Mouse (Mus musculus) olfactory bulb, adult 2 months (tissue): ENCODE measurements around the gene Vps11. TPM values are rescaled to one million over a fixed set of nuclear protein-coding genes. Genes with fewer than 3 reads are reported as not detected.
"Not testable (repeated sequence)": the region's sequence is repeated elsewhere in the genome, so short reads cannot be mapped to it uniquely, and the experiment has no call there.

Source experiments
- H3K27ac ChIP-seq: fragments of 200-500 bp; 2 replicates; pipeline ENCODE4 v1.5.1; 2012; ENCODE audit warnings: low read depth, low read length; ENCODE audit not compliant: insufficient read depth
- H3K4me1 ChIP-seq: fragments of 200-500 bp; 2 replicates; pipeline ENCODE4 v1.6.1; 2012; ENCODE audit warnings: low read length; ENCODE audit not compliant: control insufficient read depth, insufficient read depth
- H3K4me3 ChIP-seq: fragments of 200-500 bp; 2 replicates; pipeline ENCODE4 v1.5.1; 2012; ENCODE audit warnings: mild to moderate bottlenecking, low read depth, low read length, moderate library complexity; ENCODE audit not compliant: insufficient read depth
- CTCF ChIP-seq: fragments of 200-500 bp; IDR thresholded peaks from 2 replicates; pipeline ENCODE4 v1.5.1; 2012; ENCODE audit warnings: low read depth, mild to moderate bottlenecking, low read length, moderate library complexity; ENCODE audit not compliant: insufficient read depth
- POLR2A ChIP-seq: fragments of 200-500 bp; IDR thresholded peaks from 2 replicates; pipeline ENCODE4 v1.6.1; 2012; ENCODE audit warnings: mild to moderate bottlenecking, low read depth, low read length, moderate library complexity; ENCODE audit not compliant: insufficient read depth
- WGBS: fragments of 180-500 bp; shearing (Covaris S2); methylation state at CpG from one replicate; pipeline ENCODE4 v1.1.7; 2018; 5-methylcytosine and 5-hydroxymethylcytosine counted together
- polyA plus RNA-seq: library from polyadenylated mRNA; stranded (reverse); fragments of >200 nt; gene quantifications from 2 replicates; pipeline ENCODE4 v1.2.4, GENCODE M21; 2012; ENCODE audit warnings: low replicate concordance; ENCODE audit not compliant: missing spikeins, insufficient read depth, insufficient read length

Vps11 gene
- polyA plus RNA-seq, 1 experiment = not detected

- Histone ChIP-seq H3K27ac (0 out of 2 replicates have a peak overlapping the region, but pooled peaks have one; percentile 26), H3K4me3 (no peak overlapping the region), H3K4me1 (peaks cover 32% of the 10 kb centered on the region)
- TF ChIP-seq CTCF = no peak
- no peak for TF ChIP-seq POLR2A
- WGBS = 33% methylated on average over 27 of the region's 27 CpGs
Observed at GRCm38 (mm10) chr9:44311136-44312134, 50.0 kb downstream of the Vps11 start.

- Histone ChIP-seq H3K4me1 (peaks cover 30% of the 10 kb centered on the region), H3K27ac (0 out of 2 replicates have a peak overlapping the region, but pooled peaks have one; percentile 26), H3K4me3 (no peak overlapping the region)
- 57% methylated on average over 10 of the region's 10 CpGs for WGBS
- TF ChIP-seq CTCF = no peak
- no peak for TF ChIP-seq POLR2A
Observed at GRCm38 (mm10) chr9:44310750-44311135, 50.7 kb downstream of the Vps11 start.

- Histone ChIP-seq H3K27ac (no peak overlapping the region), H3K4me3 (no peak overlapping the region), H3K4me1 (peaks cover 23% of the 10 kb centered on the region)
- 74% methylated on average over 3 of the region's 3 CpGs for WGBS
- no peak for TF ChIP-seq POLR2A
- no peak for TF ChIP-seq CTCF
Observed at GRCm38 (mm10) chr9:44309756-44310155, 51.7 kb downstream of the Vps11 start.

GRCm38 (mm10) chr9:44307248-44307647 is 54.2 kb downstream of the Vps11 start:
- 96% methylated on average over 2 of the region's 2 CpGs for WGBS
- TF ChIP-seq POLR2A (no peak), CTCF (no peak)
- H3K27ac ChIP-seq = no peak overlapping the region
- peaks cover 16% of the 10 kb centered on the region for H3K4me1 ChIP-seq
- H3K4me3 ChIP-seq = no peak overlapping the region

GRCm38 (mm10) chr9:44306532-44306931 is 54.9 kb downstream of the Vps11 start:
- TF ChIP-seq CTCF (no peak), POLR2A (no peak)
- Histone ChIP-seq H3K4me3 (no peak overlapping the region), H3K4me1 (peaks cover 17% of the 10 kb centered on the region), H3K27ac (no peak overlapping the region)
- WGBS = 85% methylated on average over 6 of the region's 6 CpGs

- Histone ChIP-seq H3K27ac (peak within 1 kb of the TSS; percentile 67), H3K4me1 (peaks cover 10% of the 10 kb centered on the region), H3K4me3 (peak within 1 kb of the TSS; percentile 77)
- under 1% methylated on average over 54 of the region's 54 CpGs for WGBS
- TF ChIP-seq POLR2A (peak; percentile 71), CTCF (no peak)
Observed at GRCm38 (mm10) chr9:44305466-44306079, 55.9 kb downstream of the Vps11 start, which contains the start of gene Hinfp. Gene Hinfp (minus strand): TSS chr9:44305671.

GRCm38 (mm10) chr9:44300001-44300400 is 61.5 kb downstream of the Vps11 start:
- 95% methylated on average over 3 of the region's 3 CpGs for WGBS
- not testable (repeated sequence) for H3K4me3 ChIP-seq, H3K27ac ChIP-seq, H3K4me1 ChIP-seq

Other genes with a start within 250 kb of the Vps11 start
- not detected in 2 replicates for gene Gm49380, start 248.2 kb downstream of the Vps11 start, polyA plus RNA-seq
- 257 TPM in 1 of 2 replicates, not detected in the other for gene Rnf26, start 248.2 kb downstream of the Vps11 start, polyA plus RNA-seq
- not detected in 2 replicates for gene Mcam, start 227.2 kb downstream of the Vps11 start, polyA plus RNA-seq
- 80.7 and 279 TPM in 2 replicates for gene Cbl, start 127.6 kb downstream of the Vps11 start, polyA plus RNA-seq
- gene Ccdc153, start 121.0 kb downstream of the Vps11 start, polyA plus RNA-seq = not detected in 2 replicates
- gene Pdzd3, start 110.2 kb downstream of the Vps11 start, polyA plus RNA-seq = not detected in 2 replicates
- gene Nlrx1, start 93.1 kb downstream of the Vps11 start, polyA plus RNA-seq = not detected in 2 replicates
- not detected in 2 replicates for gene Abcg4, start 73.1 kb downstream of the Vps11 start, polyA plus RNA-seq
- not detected in 2 replicates for gene Hinfp, start 56.0 kb downstream of the Vps11 start, polyA plus RNA-seq
- gene C2cd2l, start 41.4 kb downstream of the Vps11 start, polyA plus RNA-seq = not detected in 2 replicates
- gene Dpagt1, start 35.7 kb downstream of the Vps11 start, polyA plus RNA-seq = 150 TPM in 1 of 2 replicates, not detected in the other
- not detected in 2 replicates for gene H2afx, start 27.0 kb downstream of the Vps11 start, polyA plus RNA-seq
- gene Hmbs, start 17.4 kb downstream of the Vps11 start, polyA plus RNA-seq = not detected in 2 replicates
- not detected in 2 replicates for gene Hyou1, start 17.8 kb upstream of the Vps11 start, polyA plus RNA-seq
- not detected in 2 replicates for gene Slc37a4, start 35.2 kb upstream of the Vps11 start, polyA plus RNA-seq
- gene Rps25, start 45.5 kb upstream of the Vps11 start, polyA plus RNA-seq = 1,193 TPM in 1 of 2 replicates, not detected in the other
- gene Trappc4, start 45.9 kb upstream of the Vps11 start, polyA plus RNA-seq = not detected in 2 replicates
- not detected in 2 replicates for gene Ccdc84, start 56.9 kb upstream of the Vps11 start, polyA plus RNA-seq
- not detected in 2 replicates for gene Foxr1, start 79.5 kb upstream of the Vps11 start, polyA plus RNA-seq
- not detected in 2 replicates for gene Upk2, start 93.3 kb upstream of the Vps11 start, polyA plus RNA-seq
- gene Bcl9l, start 121.2 kb upstream of the Vps11 start, polyA plus RNA-seq = not detected in 2 replicates
- not detected in 2 replicates for gene Cxcr5, start 200.2 kb upstream of the Vps11 start, polyA plus RNA-seq
- 157 and 168 TPM in 2 replicates for gene Ddx6, start 243.2 kb upstream of the Vps11 start, polyA plus RNA-seq